8 mouse cellular contexts compared by ENCODE assay signal in genomic region chr2:180346820-180347497, GRCm38 (mm10). TPM values are rescaled to one million over a fixed set of nuclear protein-coding genes. Genes with fewer than 3 reads are reported as not detected.
DNase-seq lines count a peak whose midpoint lies in the region; ATAC-seq lines count a peak whose summit lies in the region.

No protein-coding gene starts in this region.

- H3K9ac ChIP-seq in midbrain, embryonic 14.5 days (replicated peaks; ENCODE audit: low read length): no peak overlapping the region

- peak; percentile 50 for DNase-seq in 3134 (ENCODE audit: extremely low read depth, insufficient read length, low spot score)
- DNase-seq in adrenal gland, postnatal 14 days: peak; percentile 89
- peak; percentile 91 for DNase-seq in embryonic facial prominence, embryonic 10.5 days (ENCODE audit: low spot score)
- DNase-seq in heart, adult 18-20 months: peak; percentile 81 to 89
- peak; percentile 81 for DNase-seq in kidney, adult 18-20 months
- peak; percentile 94 for DNase-seq in limb, embryonic 10.5 days (ENCODE audit: low spot score)
- DNase-seq in midbrain, embryonic 14.5 days: peak; percentile 88
- DNase-seq in spleen, adult 12 weeks (ENCODE audit: low spot score): peak; percentile 62

- no peak overlapping the region for H3K4me3 ChIP-seq in embryonic facial prominence, embryonic 10.5 days
- H3K4me3 ChIP-seq in limb, embryonic 10.5 days: no peak overlapping the region
- H3K4me3 ChIP-seq in midbrain, embryonic 14.5 days (replicated peaks; ENCODE audit: low read depth, low read length): no peak overlapping the region

- H3K27me3 ChIP-seq in embryonic facial prominence, embryonic 10.5 days (replicated peaks; ENCODE audit: low read depth, poor library complexity, severe bottlenecking): peaks cover 5% of the 10 kb centered on the region
- peaks cover 9% of the 10 kb centered on the region; the same call in 1 of the 2 replicates for H3K27me3 ChIP-seq in limb, embryonic 10.5 days (ENCODE audit: low read depth, poor library complexity, severe bottlenecking)
- H3K27me3 ChIP-seq in midbrain, embryonic 14.5 days (ENCODE audit: control insufficient read depth, insufficient read depth, low read length): no peaks in the 10 kb centered on the region

- 28% methylated on average over 9 of the region's 9 CpGs for WGBS in embryonic facial prominence, embryonic 10.5 days
- 30% methylated on average over 9 of the region's 9 CpGs for whole genome bisulfite sequencing in limb, embryonic 10.5 days
- WGBS in midbrain, embryonic 14.5 days: 34% methylated on average over 9 of the region's 9 CpGs

- H3K4me2 ChIP-seq in midbrain, embryonic 14.5 days (ENCODE audit: low read length): no peak overlapping the region

- ATAC-seq in midbrain, embryonic 14.5 days (ENCODE audit: low FRiP score, low TSS enrichment): peak; percentile 48; the same call in 1 of the 2 replicates

- peak overlapping the region; percentile 77 for H3K27ac ChIP-seq in embryonic facial prominence, embryonic 10.5 days (replicated peaks)
- H3K27ac ChIP-seq in limb, embryonic 10.5 days: peak overlapping the region; percentile 76
- H3K27ac ChIP-seq in midbrain, embryonic 14.5 days (replicated peaks; ENCODE audit: low read depth, low read length): no peak overlapping the region

- no peaks in the 10 kb centered on the region for H3K9me3 ChIP-seq in embryonic facial prominence, embryonic 10.5 days
- no peaks in the 10 kb centered on the region for H3K9me3 ChIP-seq in limb, embryonic 10.5 days (replicated peaks)
- no peaks in the 10 kb centered on the region for H3K9me3 ChIP-seq in midbrain, embryonic 14.5 days (ENCODE audit: control insufficient read depth, low read length)

- no peaks in the 10 kb centered on the region for H3K36me3 ChIP-seq in embryonic facial prominence, embryonic 10.5 days (replicated peaks)
- no peaks in the 10 kb centered on the region for H3K36me3 ChIP-seq in limb, embryonic 10.5 days
- H3K36me3 ChIP-seq in midbrain, embryonic 14.5 days (ENCODE audit: control insufficient read depth, insufficient read depth, low read length): no peaks in the 10 kb centered on the region

- H3K4me1 ChIP-seq in embryonic facial prominence, embryonic 10.5 days: peaks cover 9% of the 10 kb centered on the region
- peaks cover 7% of the 10 kb centered on the region for H3K4me1 ChIP-seq in limb, embryonic 10.5 days
- peaks cover 5% of the 10 kb centered on the region; the same call in 1 of the 2 replicates for H3K4me1 ChIP-seq in midbrain, embryonic 14.5 days (ENCODE audit: control insufficient read depth, insufficient read depth, low read length)

RNA-seq across cellular contexts. Expression of gene Gata5, which starts 12.5 kb away (rescaled TPM):
- total RNA-seq in adrenal gland, postnatal 14 days (2021): 0.15 and 0.26 TPM in 2 replicates
- polyA plus RNA-seq in embryonic facial prominence, embryonic 10.5 days (2016; fragmentation: Nextera tagmentation; extraction: Ambion mirVana): 0.57 and 0.65 TPM in 2 replicates
- under 1 TPM; 0.35 to 0.80 TPM for total RNA-seq in heart, adult 18-20 months (2021)
- polyA plus RNA-seq in limb, embryonic 10.5 days (2016; fragmentation: Nextera tagmentation; extraction: Ambion mirVana): 0.83 and 2.8 TPM in 2 replicates
- not detected in 2 replicates for polyA plus RNA-seq in midbrain, embryonic 14.5 days (2014; fragmentation: Nextera tagmentation; extraction: Ambion mirVana)

RNA-seq across cellular contexts. Expression of gene Rbbp8nl, which starts 57.3 kb away (rescaled TPM):
- not detected in 2 replicates for total RNA-seq in adrenal gland, postnatal 14 days (2021)
- polyA plus RNA-seq in embryonic facial prominence, embryonic 10.5 days (2016; fragmentation: Nextera tagmentation; extraction: Ambion mirVana): 0.92 and 1.7 TPM in 2 replicates
- not detected for total RNA-seq in heart, adult 18-20 months (2021)
- 0.50 and 0.78 TPM in 2 replicates for polyA plus RNA-seq in limb, embryonic 10.5 days (2016; fragmentation: Nextera tagmentation; extraction: Ambion mirVana)
- polyA plus RNA-seq in midbrain, embryonic 14.5 days (2014; fragmentation: Nextera tagmentation; extraction: Ambion mirVana): not detected in 2 replicates
